Mouse (Mus musculus): ENCODE data around the gene Tmc8.

Gene Tmc8

GRCm38 (mm10) chr11:117781993-117782704 is at the start of gene Tmc8, which contains the start of gene Tmc6:
Gene Tmc8, plus strand, starts transcription at chr11:117782076.
Gene Tmc6, minus strand, starts transcription at chr11:117782198.
- DNase-seq (ENCODE audit: low spot score), result no peak

- no peak for DNase-seq (ENCODE audit: low spot score)
Observed at GRCm38 (mm10) chr11:117736037-117736689, 45.7 kb upstream of the Tmc8 start.

- no peak for DNase-seq (ENCODE audit: low spot score)
Observed at GRCm38 (mm10) chr11:117738123-117738522, 43.8 kb upstream of the Tmc8 start.

DNA sequence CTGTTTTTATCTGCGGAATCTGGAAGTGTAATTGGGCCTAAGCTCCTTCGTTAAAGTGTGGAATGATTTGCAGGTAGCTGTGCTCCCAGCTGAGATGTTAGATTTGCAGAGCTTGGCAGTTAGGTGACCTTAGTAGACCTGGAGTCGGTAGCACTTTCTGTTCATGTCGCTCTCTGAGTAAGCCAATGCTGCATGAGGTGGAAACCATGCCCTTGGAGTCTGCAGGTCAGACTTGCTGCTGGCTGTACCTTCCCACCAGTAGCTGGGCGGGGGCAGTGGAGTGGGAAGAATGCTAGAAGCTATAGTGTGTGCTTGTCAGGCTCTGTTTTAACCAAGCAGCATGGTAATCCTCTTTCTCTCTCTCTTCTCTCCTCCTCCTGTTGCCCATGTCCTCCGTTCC is 40.7 kb upstream of the Tmc8 start:
- no peak for DNase-seq (ENCODE audit: low spot score)

- DNase-seq (ENCODE audit: low spot score), result no peak
Observed at GRCm38 (mm10) chr11:117742243-117742642, 39.6 kb upstream of the Tmc8 start.

- DNase-seq (ENCODE audit: low spot score), result no peak
Observed at GRCm38 (mm10) chr11:117742715-117743114, 39.2 kb upstream of the Tmc8 start.

- no peak for DNase-seq (ENCODE audit: low spot score)
Observed at GRCm38 (mm10) chr11:117743454-117744030, 38.3 kb upstream of the Tmc8 start.

DNA sequence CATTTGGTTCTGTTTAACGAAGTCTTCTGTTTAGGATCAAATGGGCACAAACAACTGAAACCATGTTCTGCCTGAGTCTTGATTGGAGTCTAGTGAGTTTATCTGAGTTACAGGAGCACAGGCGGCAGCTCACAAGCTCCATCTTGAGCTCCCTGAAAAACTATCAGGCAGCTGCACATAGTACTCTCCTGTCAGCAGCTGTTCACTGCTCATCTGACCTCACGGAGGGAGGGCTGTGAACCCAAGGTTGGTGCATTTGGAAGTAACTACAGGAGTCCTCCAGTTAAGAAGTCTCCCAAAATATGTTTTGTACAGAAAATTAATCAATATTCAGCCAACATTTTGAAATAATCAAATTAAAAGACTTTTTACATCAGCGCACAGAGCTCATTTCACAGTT is 33.2 kb upstream of the Tmc8 start:
- DNase-seq (ENCODE audit: low spot score), result no peak

DNA sequence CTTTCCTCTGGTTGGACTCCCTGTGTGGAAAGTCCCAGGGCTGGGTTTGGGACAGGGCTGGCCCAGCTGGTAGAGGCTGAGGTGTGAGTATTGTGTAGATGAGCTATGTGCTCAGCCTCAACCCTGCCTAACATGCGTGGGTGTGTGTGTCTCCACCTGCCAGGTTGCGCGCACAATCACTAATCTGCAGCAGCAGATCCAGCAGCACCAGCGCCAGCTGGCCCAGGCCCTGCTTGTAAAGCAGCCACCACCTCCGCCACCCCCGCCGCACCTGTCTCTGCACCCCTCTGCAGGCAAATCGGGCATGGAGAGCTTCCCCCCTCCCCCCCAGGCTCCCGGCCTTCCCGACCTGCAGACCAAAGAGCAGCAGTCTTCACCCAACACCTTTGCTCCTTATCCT is 32.5 kb upstream of the Tmc8 start:
- no peak for DNase-seq (ENCODE audit: low spot score)

DNA sequence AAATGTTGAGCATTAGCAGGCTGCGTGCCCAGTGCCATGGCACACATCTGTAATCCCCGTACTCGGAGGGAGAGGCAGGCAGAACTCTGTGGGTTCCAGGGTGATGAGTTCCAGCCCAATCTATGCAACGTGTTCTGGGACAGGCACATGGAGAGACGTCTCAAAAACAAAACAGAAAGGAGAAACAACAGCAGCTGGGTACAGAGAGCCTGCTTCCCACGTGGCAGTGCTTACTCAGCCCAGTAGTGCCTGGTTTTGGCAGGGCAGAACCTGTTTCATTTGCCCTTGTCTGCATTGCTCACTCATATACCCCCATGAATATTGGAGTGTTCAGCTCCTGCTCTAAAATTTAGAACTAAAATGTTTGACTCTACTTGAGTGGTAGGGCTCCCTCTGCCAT is 30.3 kb upstream of the Tmc8 start:
- no peak for DNase-seq (ENCODE audit: low spot score)

DNA sequence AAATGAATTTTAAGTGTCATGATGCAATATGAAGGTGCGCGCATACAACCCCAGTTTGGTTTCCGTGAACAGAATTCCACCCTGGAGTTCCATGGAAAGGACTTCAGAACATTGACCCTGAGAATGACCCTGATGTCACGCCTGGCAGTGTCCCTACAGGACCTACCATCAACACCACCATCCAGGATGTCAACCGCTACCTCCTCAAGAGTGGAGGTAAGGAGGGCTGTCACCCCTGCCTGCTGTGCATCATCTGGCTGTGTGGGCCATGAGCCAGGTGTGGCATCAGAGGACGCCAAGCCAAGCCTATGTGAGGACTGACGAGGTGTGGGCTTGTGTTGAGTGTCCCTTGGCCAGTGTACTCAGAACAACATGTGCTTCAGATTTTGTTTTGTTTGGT is 26.0 kb upstream of the Tmc8 start:
- no peak for DNase-seq (ENCODE audit: low spot score)

- DNase-seq (ENCODE audit: low spot score), result no peak
Observed at GRCm38 (mm10) chr11:117759267-117759666, 22.6 kb upstream of the Tmc8 start.

DNA sequence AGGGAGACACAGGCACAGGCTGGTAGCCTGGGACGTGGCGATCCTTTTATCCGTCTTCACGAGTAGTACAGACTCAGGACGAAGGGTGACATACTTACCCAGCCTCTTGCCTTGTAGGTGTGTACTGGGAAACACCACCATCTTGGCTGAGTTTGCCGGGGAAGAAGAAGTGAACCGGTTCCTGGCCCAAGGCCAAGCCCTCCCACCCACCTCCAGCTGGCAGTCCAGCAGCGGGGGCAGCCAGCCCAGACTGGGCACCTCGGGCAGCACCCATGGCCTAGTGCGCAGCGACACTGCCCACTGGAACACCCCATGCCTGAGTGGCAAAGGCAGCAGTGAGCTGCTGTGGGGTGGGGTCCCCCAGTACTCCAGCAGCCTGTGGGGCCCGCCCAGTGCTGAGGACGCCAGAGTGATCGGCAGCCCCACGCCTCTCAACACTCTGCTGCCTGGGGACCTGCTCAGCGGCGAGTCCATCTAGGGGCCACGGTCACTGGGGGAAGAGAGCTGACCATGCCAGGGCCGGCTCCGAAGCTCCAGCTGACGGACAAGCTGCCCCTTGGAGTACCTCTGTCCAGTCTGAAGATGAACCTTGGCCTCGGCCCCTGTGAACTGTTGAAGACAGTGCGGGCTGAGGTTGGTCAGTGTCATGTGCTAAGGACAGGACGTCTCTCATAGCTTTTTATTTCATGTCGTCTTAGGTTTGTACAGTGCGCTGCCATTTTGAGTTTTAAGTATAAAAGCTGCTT is 21.3 kb upstream of the Tmc8 start:
- DNase-seq (ENCODE audit: low spot score), result no peak

- no peak for DNase-seq (ENCODE audit: low spot score)
Observed at GRCm38 (mm10) chr11:117761801-117762200, 20.1 kb upstream of the Tmc8 start.

GRCm38 (mm10) chr11:117762246-117762645 is 19.6 kb upstream of the Tmc8 start:
- DNase-seq (ENCODE audit: low spot score), result no peak

GRCm38 (mm10) chr11:117764319-117764718 is 17.6 kb upstream of the Tmc8 start:
- DNase-seq (ENCODE audit: low spot score), result no peak

- DNase-seq (ENCODE audit: low spot score), result no peak
Observed at GRCm38 (mm10) chr11:117765361-117765760, 16.5 kb upstream of the Tmc8 start.

DNA sequence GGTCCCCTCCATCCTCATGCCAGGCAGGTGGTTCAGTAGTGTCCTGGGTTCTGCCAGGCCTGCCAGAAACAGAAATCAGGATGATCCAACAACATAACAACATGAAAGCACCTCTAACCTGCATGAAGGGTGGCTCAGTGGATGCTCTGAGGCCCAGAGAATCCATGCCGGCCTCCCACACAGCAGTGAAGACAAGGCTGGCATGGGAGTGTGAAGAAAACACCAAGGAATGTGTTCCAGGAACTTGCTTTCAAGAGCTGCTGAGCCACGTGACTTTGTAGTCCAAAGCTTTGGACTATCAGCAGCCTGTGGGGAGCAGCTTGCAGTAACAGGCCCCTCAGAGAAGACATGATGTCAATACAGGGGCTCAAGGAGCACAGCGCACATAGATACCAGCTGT is 15.6 kb upstream of the Tmc8 start:
- DNase-seq (ENCODE audit: low spot score), result no peak

DNA sequence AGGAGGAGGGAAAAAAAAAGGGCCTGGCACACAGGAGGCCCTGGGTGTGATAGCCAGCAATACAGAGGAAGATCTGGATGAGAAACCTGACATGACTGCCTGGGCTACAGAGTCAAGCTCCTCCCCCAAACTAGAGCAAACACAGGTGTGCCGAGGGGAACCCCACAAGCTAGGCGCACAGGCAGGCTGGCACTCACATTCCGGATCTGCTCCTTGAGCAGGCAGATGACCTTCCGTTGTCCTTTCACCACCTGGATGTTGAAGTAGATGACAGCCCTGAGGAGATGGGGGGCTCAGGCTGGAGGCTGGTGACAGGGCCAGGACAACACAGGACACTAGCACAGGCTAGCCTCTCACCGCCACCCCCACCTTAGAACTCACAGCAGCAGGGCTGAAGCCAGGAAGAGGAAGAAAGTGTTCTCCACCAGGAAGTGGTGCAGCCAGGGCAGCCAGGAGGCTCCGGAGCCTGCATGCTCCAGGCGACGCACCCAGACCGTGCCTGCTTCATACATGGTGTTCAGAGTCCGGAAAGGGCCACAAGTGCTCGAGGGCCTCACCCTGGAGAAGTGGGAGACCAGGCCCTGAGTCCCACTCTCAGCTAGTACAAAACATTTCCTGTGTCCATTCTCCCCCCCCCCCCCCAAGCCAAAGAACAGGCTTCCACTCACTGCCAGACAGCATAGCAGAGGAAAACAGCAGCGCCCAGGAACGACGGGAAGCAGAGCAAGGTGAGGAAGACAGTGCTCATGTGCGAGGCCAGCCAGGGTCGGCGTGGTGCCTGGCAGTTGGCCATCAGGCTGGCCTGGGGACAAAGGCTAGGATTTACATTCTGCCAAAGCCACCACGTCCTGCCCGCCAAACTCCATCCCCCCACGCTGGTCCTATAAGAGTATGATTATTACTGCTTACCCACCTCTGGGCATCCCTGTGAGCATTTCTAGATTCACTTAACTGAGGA is 12.9 kb upstream of the Tmc8 start:
- DNase-seq (ENCODE audit: low spot score), result no peak

GRCm38 (mm10) chr11:117769683-117770047 is 12.2 kb upstream of the Tmc8 start:
- DNase-seq (ENCODE audit: low spot score), result no peak

GRCm38 (mm10) chr11:117770407-117770806 is 11.5 kb upstream of the Tmc8 start:
- DNase-seq (ENCODE audit: low spot score), result no peak

DNA sequence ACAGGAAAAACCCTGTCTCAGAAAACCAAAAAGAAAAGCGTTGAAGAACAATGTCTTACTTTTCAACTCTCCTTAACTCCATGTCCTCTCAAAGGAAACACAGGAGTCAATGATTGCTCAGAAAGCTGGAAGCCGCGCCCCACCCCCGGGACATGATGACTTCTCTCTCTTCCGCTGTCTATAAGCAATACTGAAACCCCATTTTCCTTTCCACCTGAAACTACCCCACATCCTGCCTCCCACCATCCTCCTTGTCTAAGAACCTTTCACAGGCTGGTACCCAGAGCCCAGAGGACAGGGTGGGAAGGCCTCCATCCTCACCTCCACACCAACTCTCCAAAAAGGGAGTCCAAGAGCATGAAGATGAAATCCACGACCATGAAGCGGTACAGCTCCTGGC is 9.5 kb upstream of the Tmc8 start:
- DNase-seq (ENCODE audit: low spot score), result no peak
